Mouse (Mus musculus) small intestine, adult 2 months (tissue): ENCODE measurements around the gene S100a3.

Source experiments
- CTCF ChIP-seq: fragments of 200-500 bp; IDR thresholded peaks from 2 replicates; pipeline ENCODE4 v1.5.1; 2012; ENCODE audit warnings: low read depth, mild to moderate bottlenecking, control low read depth, inconsistent platforms, low read length, moderate library complexity, mixed read lengths; ENCODE audit not compliant: insufficient replicate concordance, insufficient read length; ENCODE audit errors: extremely low read depth
- POLR2A ChIP-seq: fragments of 200-500 bp; IDR thresholded peaks from 2 replicates; pipeline ENCODE4 v1.6.1; 2012; ENCODE audit warnings: low read depth, mild to moderate bottlenecking, control low read depth, inconsistent platforms, low read length, moderate library complexity

DNA sequence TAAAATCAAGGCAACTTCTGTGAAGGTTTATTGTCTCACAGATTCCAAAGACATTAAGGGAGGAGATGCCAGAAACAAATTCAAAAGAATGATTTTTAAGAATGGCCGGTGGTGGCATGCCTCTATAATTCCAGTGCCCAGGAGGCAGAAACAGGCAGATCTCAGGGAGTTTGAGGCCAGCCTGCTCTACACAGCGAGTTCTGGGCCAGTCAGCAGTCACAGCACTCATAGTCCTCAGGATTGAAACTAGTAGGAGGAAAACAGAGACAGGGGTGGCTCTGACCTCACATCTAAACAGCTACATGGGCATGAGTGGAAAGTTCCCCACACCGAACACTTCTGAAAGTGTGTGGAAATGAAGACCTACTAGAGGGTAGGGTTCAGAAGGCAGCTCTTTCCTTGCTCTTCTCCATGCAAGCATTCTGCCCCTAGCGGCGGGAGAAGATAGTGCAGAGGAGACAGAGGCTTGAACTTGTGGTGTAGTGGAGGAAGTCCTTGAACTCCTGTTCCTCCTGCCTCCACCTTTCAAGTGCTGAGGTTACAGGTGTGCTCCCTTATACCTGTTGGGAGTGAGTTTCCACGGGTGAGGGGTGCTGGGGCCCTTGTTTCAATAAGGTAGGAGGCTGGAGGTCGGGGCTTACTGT, 79.3 kb downstream of the S100a3 start:
- TF ChIP-seq POLR2A (no peak), CTCF (peak; percentile 60; the same call in 1 of the 2 replicates)
